Mouse (Mus musculus): ENCODE data around the gene Spata21. TPM values are rescaled to one million over a fixed set of nuclear protein-coding genes. Genes with fewer than 3 reads are reported as not detected.

Gene Spata21
- not detected for total RNA-seq (2021)
- long read RNA-seq, experiment 1: 0 reads
- long read RNA-seq, experiment 2, partial matches to known transcripts: 0 of 1 reads
- long read RNA-seq, experiment 2, other reads (novel, unspliced or antisense): 1 of 1 reads

DNA sequence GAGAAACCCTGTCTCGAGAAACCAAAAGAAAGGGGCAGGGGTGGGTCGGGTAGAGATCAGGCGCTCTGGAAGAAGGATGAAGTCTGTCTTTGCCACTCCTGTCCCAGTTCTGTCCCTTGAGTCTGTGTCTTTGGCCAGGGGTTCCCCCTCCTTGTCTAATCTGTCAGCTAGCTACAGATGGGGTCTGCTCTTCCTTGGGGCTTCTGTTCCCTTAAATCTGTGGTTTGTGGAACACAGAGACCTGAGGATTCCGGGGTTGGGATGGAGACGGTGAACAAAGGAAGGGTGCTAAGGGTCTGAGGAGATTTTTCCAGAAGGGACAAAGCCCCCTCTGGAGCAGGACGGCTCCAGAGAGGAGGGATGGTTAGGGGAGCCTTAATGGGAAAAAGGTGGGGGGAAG is at the start of gene Spata21:
Gene Spata21, plus strand, starts transcription at position 301 of the 400 bp plus-strand sequence.
- intact Hi-C loops (cut with DNase I): no loop called here
- no peak for DNase-seq

GRCm38 (mm10) chr4:141041117-141041516 is 47.0 kb upstream of the Spata21 start:
- intact Hi-C loops (cut with DNase I): no loop called here
- DNase-seq: no peak

GRCm38 (mm10) chr4:141044816-141045215 is 43.3 kb upstream of the Spata21 start:
- intact Hi-C loops (cut with DNase I): no loop called here
- DNase-seq: no peak

DNA sequence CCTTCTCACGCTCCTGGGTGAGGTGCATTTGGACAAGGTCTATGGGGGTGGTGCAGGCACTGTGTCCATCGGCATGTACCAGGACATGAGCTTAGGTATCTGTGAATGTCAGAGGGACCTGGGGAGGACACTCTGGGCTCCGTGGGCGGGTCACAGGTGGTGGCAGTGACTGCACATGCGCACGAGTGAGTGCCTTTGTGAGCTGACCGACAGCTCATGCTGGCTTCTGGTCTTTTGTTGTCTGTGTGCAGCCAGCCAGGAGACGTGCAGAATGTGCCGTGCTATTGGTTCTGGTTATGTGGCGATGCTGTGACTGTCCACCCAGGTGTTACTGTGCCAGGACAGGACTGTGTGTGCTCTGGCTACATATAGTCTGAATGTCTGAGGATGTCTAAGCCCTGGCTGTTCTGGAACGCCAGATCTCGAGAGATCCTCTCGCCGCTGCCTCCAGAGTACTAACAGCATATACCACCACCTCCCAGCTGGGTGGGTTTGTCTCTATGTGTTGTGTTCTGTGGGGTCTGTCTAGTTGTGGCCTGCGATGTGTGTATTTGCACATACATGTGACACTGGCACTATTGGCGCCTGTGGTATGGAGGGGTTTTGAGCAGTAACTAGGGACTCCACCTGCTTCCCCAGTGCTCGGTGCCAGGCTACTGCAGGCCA is 39.2 kb upstream of the Spata21 start:
- intact Hi-C loops (cut with DNase I): no loop called here
- no peak for DNase-seq

- intact Hi-C loops (cut with DNase I): no loop called here
- DNase-seq: no peak
These were observed 38.7 kb upstream of the Spata21 start for GRCm38 (mm10) chr4:141049476-141049835.

DNA sequence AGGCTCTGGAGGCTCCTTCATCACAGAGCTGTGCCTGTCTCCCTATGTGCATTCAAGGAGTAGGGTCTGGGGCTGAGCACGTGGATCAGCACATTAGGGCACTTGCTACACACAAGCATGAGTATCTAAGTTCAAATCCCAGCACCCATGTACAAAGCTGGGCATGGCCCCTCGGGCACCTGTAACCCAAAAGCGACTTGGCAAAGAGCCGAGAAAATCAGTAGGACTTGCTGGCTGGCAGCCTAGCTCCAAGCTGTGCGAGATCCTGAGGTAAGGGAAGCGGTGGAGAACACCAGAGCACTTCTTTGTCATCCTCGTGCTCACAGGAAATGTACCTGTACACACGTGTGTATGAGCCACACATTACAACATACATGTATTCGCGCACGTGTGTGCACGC is 35.7 kb upstream of the Spata21 start:
- intact Hi-C loops (cut with DNase I): no loop called here
- DNase-seq: no peak

DNA sequence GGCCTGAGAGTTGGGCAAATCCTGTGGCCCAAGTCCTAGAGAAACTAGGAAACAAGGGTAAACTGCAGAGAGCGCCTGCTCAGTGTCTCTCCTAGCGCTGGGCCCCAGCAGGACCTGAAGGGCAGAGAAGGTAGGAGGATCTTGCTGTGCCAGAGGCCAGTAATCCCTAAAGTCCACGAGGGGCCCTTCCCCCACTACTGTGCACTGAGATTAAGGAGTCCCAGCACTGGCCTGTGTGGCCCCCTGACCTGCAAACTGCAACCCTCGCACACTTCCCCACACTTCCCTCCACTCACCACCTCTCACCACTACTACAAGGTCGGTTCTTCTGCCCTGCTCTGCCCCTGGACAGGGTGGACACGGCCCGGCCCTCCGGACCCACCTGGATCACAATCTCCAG is 35.0 kb upstream of the Spata21 start:
- DNase-seq: no peak
- intact Hi-C loops (cut with DNase I): no loop called here

DNA sequence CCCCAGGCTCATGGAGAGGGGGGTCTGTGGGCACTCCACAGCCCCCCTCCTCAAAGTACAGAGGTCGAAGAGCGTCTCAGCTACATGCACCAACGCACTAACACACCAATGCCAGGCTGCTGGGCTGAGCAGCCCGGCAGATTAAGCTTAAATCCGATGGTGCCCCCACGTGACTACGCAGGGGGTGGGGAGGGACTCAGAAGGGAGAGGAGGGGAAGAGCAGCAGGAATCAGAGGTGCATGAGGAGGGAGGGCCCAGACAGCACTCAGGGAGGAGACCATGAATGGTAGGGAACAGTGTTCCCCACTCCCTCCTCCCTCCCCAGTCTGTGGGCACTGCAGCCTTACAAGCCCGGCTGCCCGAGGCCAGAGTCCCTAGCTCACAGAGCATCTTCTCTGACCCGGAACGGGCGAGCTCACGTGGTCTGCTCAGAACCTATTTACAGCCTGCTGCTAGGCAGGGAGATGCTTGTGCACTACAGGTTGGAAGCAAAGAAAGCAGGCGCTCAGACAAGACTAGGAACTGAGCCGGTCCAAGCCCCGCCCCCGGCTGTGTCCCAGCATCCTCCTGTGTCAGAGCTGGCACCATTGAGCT is 34.5 kb upstream of the Spata21 start:
- intact Hi-C loops (cut with DNase I): no loop called here
- no peak for DNase-seq

GRCm38 (mm10) chr4:141056970-141057369 is 31.2 kb upstream of the Spata21 start:
- intact Hi-C loops (cut with DNase I): no loop called here
- no peak for DNase-seq

GRCm38 (mm10) chr4:141058835-141059234 is 29.3 kb upstream of the Spata21 start:
- intact Hi-C loops (cut with DNase I): no loop called here
- DNase-seq: no peak

DNA sequence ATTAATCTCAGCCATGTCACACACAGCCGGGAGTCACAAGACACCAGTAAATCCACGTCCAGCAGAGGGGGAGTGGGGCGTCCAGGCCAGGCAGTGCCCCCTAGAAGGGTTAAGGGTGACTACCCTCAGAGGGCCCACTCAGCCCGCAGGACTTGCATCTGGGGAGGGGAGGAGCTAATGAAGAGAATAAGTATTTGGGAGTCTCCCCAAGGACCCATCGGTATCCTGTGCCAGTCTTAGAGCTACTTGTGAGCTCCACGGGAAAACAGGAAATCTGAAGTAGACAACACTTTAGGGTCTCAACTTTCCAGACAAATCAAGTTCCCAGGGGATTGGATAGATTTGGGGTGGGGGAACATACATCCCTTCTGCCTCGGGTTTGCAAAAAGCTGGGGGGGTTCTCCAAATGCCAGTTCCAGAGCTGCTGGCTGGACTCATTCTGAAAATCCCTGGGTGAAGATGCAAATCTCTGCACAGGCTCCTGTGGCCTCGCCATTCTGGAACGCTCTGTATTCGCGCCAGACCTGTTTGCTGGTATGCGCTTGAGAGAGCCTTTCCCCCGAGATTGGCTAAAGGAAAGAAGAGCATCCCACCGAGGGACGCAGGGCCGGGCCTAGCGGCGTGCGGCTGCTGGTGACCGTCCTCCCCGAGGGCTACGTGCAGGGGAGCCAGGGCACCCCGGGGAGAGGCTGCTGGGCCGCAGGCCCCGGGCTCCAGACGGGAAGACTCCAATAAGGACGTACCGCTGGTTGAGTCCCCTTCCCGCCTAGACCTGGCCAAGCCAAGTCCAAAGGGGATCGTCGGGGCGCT is 28.3 kb upstream of the Spata21 start:
- no peak for DNase-seq
- intact Hi-C loops (cut with DNase I): loop anchor here (2.0 kb wide), 1 partner anchor 13 kb away; no protein-coding TSS in a partner anchor

GRCm38 (mm10) chr4:141060426-141061301 is 27.5 kb upstream of the Spata21 start, which contains the start of gene Crocc:
Gene Crocc, minus strand, starts transcription at chr4:141060550.
- intact Hi-C loops (cut with DNase I): loop anchor here (2.0 kb wide), 1 partner anchor 14 kb away; no protein-coding TSS in a partner anchor
- peak; percentile 99 for DNase-seq

GRCm38 (mm10) chr4:141064104-141064659 is 24.0 kb upstream of the Spata21 start:
- intact Hi-C loops (cut with DNase I): no loop called here
- DNase-seq: no peak

DNA sequence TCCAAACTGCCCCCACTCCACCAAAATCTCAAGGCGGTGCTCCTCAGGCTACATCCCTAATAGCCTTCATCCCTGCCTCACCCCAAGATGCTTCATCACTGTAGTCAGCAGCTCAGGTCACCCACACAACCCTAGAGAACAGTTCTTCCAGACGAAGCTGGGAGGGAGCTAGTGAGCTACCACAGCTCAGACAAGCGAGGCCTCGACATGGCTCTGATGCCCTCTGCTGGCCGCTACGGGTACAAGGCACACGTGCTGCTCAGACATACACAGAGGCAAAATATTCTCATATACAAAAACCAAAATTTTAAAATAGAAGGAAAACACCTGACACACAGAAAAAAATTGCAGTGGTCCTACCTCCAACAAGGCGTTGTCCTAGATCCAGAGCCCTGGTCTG is 23.0 kb upstream of the Spata21 start:
- intact Hi-C loops (cut with DNase I): no loop called here
- DNase-seq: peak; percentile 56 to 68

DNA sequence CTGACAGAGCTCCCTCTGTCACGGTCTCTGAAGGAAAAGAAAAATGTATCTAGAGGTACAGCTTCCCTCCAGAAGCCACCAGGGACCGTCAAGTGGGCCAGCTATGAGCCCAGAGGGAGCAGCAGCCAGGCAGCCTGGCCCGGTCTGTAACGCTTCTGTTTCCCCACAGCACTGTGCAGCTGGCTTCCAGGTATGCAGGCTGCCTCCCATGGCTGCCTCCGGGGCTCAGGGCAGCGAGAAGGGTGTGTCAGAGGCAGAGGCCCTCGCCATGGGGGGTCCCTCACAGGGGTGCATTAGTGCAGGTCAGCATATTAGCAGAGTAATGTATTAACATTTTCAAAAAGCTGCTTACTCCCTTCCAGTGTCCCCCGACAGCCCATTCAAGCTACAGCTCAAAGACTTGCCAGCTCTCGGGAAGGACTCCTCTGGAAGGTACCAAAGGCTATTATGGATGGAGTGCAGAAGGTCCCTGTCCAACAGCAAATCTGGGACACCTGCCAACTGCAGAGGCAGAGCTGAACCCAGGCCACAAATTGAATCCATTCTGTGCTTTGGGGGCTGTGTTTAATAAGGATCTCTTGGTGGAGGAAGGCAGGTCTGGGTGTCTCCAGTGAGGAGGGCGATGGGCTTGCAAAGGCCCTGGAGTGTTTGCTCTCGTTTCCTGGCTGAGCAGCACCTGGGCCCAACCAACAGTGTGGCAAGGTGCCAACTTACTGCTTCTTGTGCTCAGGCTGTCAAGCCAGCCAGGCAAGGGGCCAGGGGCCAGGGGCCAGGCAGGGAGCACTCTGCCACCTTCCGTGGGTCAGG is 21.2 kb upstream of the Spata21 start:
- DNase-seq: no peak
- intact Hi-C loops (cut with DNase I): no loop called here

DNA sequence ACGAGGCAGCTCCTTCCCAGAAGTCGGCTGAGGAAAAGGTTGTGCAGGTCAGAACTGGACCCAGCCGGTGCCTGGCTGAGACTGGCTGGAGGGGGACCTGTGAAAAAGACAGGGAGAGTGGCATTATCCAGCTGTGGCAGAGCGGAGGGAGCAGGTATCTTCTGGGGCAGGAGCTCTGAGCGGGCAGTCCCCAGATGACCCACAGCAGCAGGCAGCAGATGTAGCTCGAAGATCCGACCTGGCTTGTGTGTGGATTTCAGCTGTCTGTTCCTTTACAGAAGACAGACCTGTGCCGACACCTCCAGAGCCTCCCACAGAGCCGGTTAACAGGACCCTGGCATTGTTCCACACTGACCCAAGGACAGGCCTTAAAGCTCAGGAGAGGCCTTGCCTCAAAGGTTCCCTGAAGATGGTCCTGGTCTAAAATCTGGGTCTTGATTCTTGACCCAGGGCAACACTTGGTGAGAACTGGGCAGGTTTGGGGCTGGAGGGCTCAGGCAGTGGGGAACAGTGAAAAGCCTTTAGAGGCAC is 20.6 kb upstream of the Spata21 start:
- intact Hi-C loops (cut with DNase I): no loop called here
- DNase-seq: no peak

DNA sequence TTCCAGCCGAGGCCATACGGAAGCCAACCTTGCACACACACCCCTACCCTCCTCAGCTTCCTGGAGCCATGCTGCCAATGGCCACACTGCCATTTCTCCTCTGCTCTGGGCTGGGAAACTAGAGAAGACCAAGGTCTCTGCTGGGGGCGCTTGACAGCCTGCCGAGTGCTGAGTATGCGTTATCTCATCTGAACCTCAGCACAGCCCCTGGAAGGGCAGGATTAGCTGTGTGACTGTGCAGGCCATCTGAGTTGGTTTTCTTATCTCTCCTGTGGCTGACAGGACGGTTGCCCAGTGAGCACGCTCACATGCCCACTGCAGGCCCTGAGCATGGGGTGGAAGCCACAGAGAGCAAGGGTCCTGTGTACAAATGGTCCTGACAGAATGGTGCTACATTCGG is 19.5 kb upstream of the Spata21 start:
- no peak for DNase-seq
- intact Hi-C loops (cut with DNase I): no loop called here

- intact Hi-C loops (cut with DNase I): no loop called here
- no peak for DNase-seq
These were observed 18.4 kb upstream of the Spata21 start for GRCm38 (mm10) chr4:141069731-141070130.

GRCm38 (mm10) chr4:141072502-141072901 is 15.6 kb upstream of the Spata21 start:
- intact Hi-C loops (cut with DNase I): no loop called here
- DNase-seq: no peak

Measured in gastrocnemius, postnatal 36 days (tissue).